Mouse (Mus musculus) MEL (cell line): Measurements from ENCODE around the gene Nop10. TPM values are rescaled to one million over a fixed set of nuclear protein-coding genes. Genes with fewer than 3 reads are reported as not detected.

Experiments
- polyA plus RNA-seq, 2 experiments: library from polyadenylated mRNA; stranded (reverse) in 1 of 2; unstranded in 1 of 2; fragments of >175 nt in 1 of 2; fragments of >200 nt in 1 of 2; gene quantifications; 2 replicates each; pipeline versions ENCODE4 v1.2.1 to v1.2.4; 2012; ENCODE audit warnings: low replicate concordance in 2 of 2, low read depth in 1 of 2; ENCODE audit not compliant: insufficient read length in 2 of 2, insufficient read depth in 1 of 2, missing spikeins in 1 of 2
- total RNA-seq: library from RNA; depleted of rRNA; stranded (reverse); fragments of 300-350 nt; gene quantifications from 2 replicates; pipeline ENCODE4 v1.2.3, GENCODE M21; 2012; rRNA removed

The Nop10 gene
- total and polyA plus RNA-seq, 3 experiments, result 253 to 275 TPM; not detected in 1

Other genes starting within 250 kb of the Nop10 start
- gene Olfr1310, start 249.2 kb upstream of the Nop10 start, total RNA-seq, result not detected in 2 replicates
- gene Olfr1310, start 249.2 kb upstream of the Nop10 start, polyA plus RNA-seq, result not detected
- not detected in 2 replicates for gene Olfr1311, start 237.5 kb upstream of the Nop10 start, total RNA-seq
- not detected for gene Olfr1311, start 237.5 kb upstream of the Nop10 start, polyA plus RNA-seq
- not detected in 2 replicates for gene Olfr1312, start 211.7 kb upstream of the Nop10 start, total RNA-seq
- gene Olfr1312, start 211.7 kb upstream of the Nop10 start, polyA plus RNA-seq, result not detected
- not detected in 2 replicates for gene Olfr1313, start 184.1 kb upstream of the Nop10 start, total RNA-seq
- gene Olfr1313, start 184.1 kb upstream of the Nop10 start, polyA plus RNA-seq, result not detected
- gene Olfr1314, start 165.1 kb upstream of the Nop10 start, total RNA-seq, result not detected in 2 replicates
- not detected for gene Olfr1314, start 165.1 kb upstream of the Nop10 start, polyA plus RNA-seq
- gene Olfr1315-ps1, start 146.5 kb upstream of the Nop10 start, total RNA-seq, result not detected in 2 replicates
- gene Olfr1315-ps1, start 146.5 kb upstream of the Nop10 start, polyA plus RNA-seq, result not detected
- not detected in 2 replicates for gene Olfr1316, start 126.9 kb upstream of the Nop10 start, total RNA-seq
- gene Olfr1316, start 126.9 kb upstream of the Nop10 start, polyA plus RNA-seq, result not detected
- not detected in 2 replicates for gene Olfr1317, start 121.6 kb upstream of the Nop10 start, total RNA-seq
- gene Olfr1317, start 121.6 kb upstream of the Nop10 start, polyA plus RNA-seq, result not detected
- not detected in 2 replicates for gene Olfr1318, start 107.7 kb upstream of the Nop10 start, total RNA-seq
- gene Olfr1318, start 107.7 kb upstream of the Nop10 start, polyA plus RNA-seq, result not detected
- gene Lpcat4, start 22.5 kb upstream of the Nop10 start, total RNA-seq, result 11.7 and 13.9 TPM in 2 replicates
- 10 to 100 TPM in 1 of 2 experiments, not detected in 1; 69.9 TPM for gene Lpcat4, start 22.5 kb upstream of the Nop10 start, polyA plus RNA-seq
- gene Nutm1, start 2.6 kb upstream of the Nop10 start, total RNA-seq, result 0.04 TPM in 1 of 2 replicates, not detected in the other
- gene Nutm1, start 2.6 kb upstream of the Nop10 start, polyA plus RNA-seq, result under 1 TPM in 1 of 2 experiments, not detected in 1; 0.13 TPM
- 20.4 and 21.7 TPM in 2 replicates for gene Slc12a6, start 3.9 kb downstream of the Nop10 start, total RNA-seq
- 10 to 100 TPM in 1 of 2 experiments, not detected in 1; 21.2 TPM for gene Slc12a6, start 3.9 kb downstream of the Nop10 start, polyA plus RNA-seq
- gene Gm21985, start 4.4 kb downstream of the Nop10 start, total RNA-seq, result 0.04 TPM in 1 of 2 replicates, not detected in the other
- not detected for gene Gm21985, start 4.4 kb downstream of the Nop10 start, polyA plus RNA-seq
- gene Emc4, start 106.1 kb downstream of the Nop10 start, total RNA-seq, result 163 and 201 TPM in 2 replicates
- gene Emc4, start 106.1 kb downstream of the Nop10 start, polyA plus RNA-seq, result 100 to 1,000 TPM in 1 of 2 experiments, not detected in 1; 171 TPM
- gene Katnbl1, start 117.3 kb downstream of the Nop10 start, total RNA-seq, result 16.6 and 16.7 TPM in 2 replicates
- gene Katnbl1, start 117.3 kb downstream of the Nop10 start, polyA plus RNA-seq, result 10 to 100 TPM in 1 of 2 experiments, not detected in 1; 12.6 TPM
- 23.1 and 25.7 TPM in 2 replicates for gene Emc7, start 193.1 kb downstream of the Nop10 start, total RNA-seq
- gene Emc7, start 193.1 kb downstream of the Nop10 start, polyA plus RNA-seq, result 10 to 100 TPM in 1 of 2 experiments, not detected in 1; 17.7 TPM
- not detected in 2 replicates for gene Chrm5, start 218.8 kb downstream of the Nop10 start, total RNA-seq
- gene Chrm5, start 218.8 kb downstream of the Nop10 start, polyA plus RNA-seq, result not detected
- gene Aven, start 231.0 kb downstream of the Nop10 start, total RNA-seq, result 29.2 and 33.4 TPM in 2 replicates
- gene Aven, start 231.0 kb downstream of the Nop10 start, polyA plus RNA-seq, result 10 to 100 TPM; 50.3 to 72.8 TPM